Mouse (Mus musculus) testis, adult 10 weeks (tissue): ENCODE measurements around the gene Ncdn. TPM values are rescaled to one million over a fixed set of nuclear protein-coding genes. Genes with fewer than 3 reads are reported as not detected.

ENCODE experiments used
- polyA plus RNA-seq: library from polyadenylated mRNA; stranded (reverse); fragments of 350-450 nt; fragmentation: Illumina TruSeq; extraction: RNeasy Lipid Tissue Mini Kit (QIAGEN cat#74804); gene quantifications from one replicate; pipeline ENCODE4 v1.2.3, GENCODE M21; 2014; ENCODE audit warnings: low read depth, low replicate concordance

Gene Ncdn
- polyA plus RNA-seq: 0.15 TPM

GRCm38 (mm10) chr4:126753268-126754230 is at the start of gene Ncdn, which contains the start of gene AU040320:
Gene Ncdn, minus strand, starts transcription at chr4:126753438.
Gene AU040320, plus strand, starts transcription at chr4:126753544.

GRCm38 (mm10) chr4:126736001-126736414 is 17.2 kb downstream of the Ncdn start, which contains the start of gene Tfap2e:
Gene Tfap2e, minus strand, starts transcription at chr4:126736240.

Other genes starting within 250 kb of the Ncdn start
- gene Ago4, start 220.0 kb downstream of the Ncdn start, polyA plus RNA-seq: 14.2 TPM
- 5.3 TPM for gene Clspn, start 196.5 kb downstream of the Ncdn start, polyA plus RNA-seq
- gene 5730409E04Rik, start 143.6 kb downstream of the Ncdn start, polyA plus RNA-seq: 1.8 TPM
- 33.5 TPM for gene Psmb2, start 75.8 kb downstream of the Ncdn start, polyA plus RNA-seq
- not detected for gene Tfap2e, start 17.2 kb downstream of the Ncdn start, polyA plus RNA-seq
- 7.3 TPM for gene AU040320, start 106 bp upstream of the Ncdn start, polyA plus RNA-seq
- 96.6 TPM for gene Zmym4, start 214.7 kb upstream of the Ncdn start, polyA plus RNA-seq